Mouse (Mus musculus) G1E (cell line): ENCODE measurements at regions not wholly inside any gene's neighbourhood (a gene's known extent, or its start where the extent isn't known, plus 50 kb on each side); places are given as distances from the start of the nearest gene placed in this dataset.

Experiments
- CTCF ChIP-seq: IDR thresholded peaks from 2 replicates; pipeline ENCODE4 v1.5.1; 2012; ENCODE audit warnings: low read depth, low read length, inconsistent platforms, mixed read lengths
- GATA1 ChIP-seq: IDR thresholded peaks from 2 replicates; pipeline ENCODE4 v1.6.1; 2012; ENCODE audit warnings: borderline replicate concordance, low read length, inconsistent platforms, mixed read lengths
- GATA2 ChIP-seq: IDR thresholded peaks from 2 replicates; pipeline ENCODE4 v1.6.1; 2012; ENCODE audit warnings: low read depth, low read length, inconsistent platforms, borderline replicate concordance
- POLR2AphosphoS5 ChIP-seq: IDR thresholded peaks from 2 replicates; pipeline ENCODE4 v1.6.1; 2012; ENCODE audit warnings: low read depth, low read length, inconsistent platforms; ENCODE audit not compliant: insufficient replicate concordance
- TAL1 ChIP-seq: conservative IDR thresholded peaks from 2 replicates; pipeline ENCODE4 v1.6.1; 2012; ENCODE audit warnings: low read depth, low read length, inconsistent platforms, mixed read lengths

- TF ChIP-seq POLR2AphosphoS5 = no peak
- TF ChIP-seq GATA1 = no peak
- no peak for TF ChIP-seq CTCF
- no peak for TF ChIP-seq TAL1
- TF ChIP-seq GATA2 = no peak
Measured at GRCm38 (mm10) chr7:138008601-138009000, 388.9 kb downstream of the Tcerg1l start.
